Mouse (Mus musculus) adrenal gland, postnatal 10 days (tissue): ENCODE data around the gene Gm20683. TPM values are rescaled to one million over a fixed set of nuclear protein-coding genes. Genes with fewer than 3 reads are reported as not detected.
A peak's percentile ranks its signal among the peaks of the same experiment; 100 is the strongest.

Experiments used
- DNase-seq: peaks from one replicate; pipeline ENCODE4 v3.0.0; 2021; ENCODE audit warnings: mixed read lengths
- total RNA-seq, 2 experiments: library from RNA; stranded (reverse); gene quantifications; 2 replicates each; pipeline ENCODE4 v1.2.3; 2021

Gm20683 gene
- total RNA-seq, 2 experiments from 2014 or later = 7.0 to 12.3 TPM

GRCm38 (mm10) chr17:25840519-25840918, 1.0 kb downstream of the Gm20683 start:
- no peak for DNase-seq

GRCm38 (mm10) chr17:25839455-25840235, 1.9 kb downstream of the Gm20683 start:
- DNase-seq = no peak

- DNase-seq = no peak
These were observed 2.7 kb downstream of the Gm20683 start for GRCm38 (mm10) chr17:25838904-25839303.

- no peak for DNase-seq
These were observed 4.0 kb downstream of the Gm20683 start for GRCm38 (mm10) chr17:25837533-25837932.

GRCm38 (mm10) chr17:25837076-25837410, 4.5 kb downstream of the Gm20683 start, which contains the start of gene Rhbdl1:
Rhbdl1 (minus strand) TSS chr17:25837295.
- DNase-seq = peak; percentile 90

GRCm38 (mm10) chr17:25836397-25837075, 5.0 kb downstream of the Gm20683 start:
- DNase-seq = peak; percentile 59

- DNase-seq = peak; percentile 37
These were observed 5.7 kb downstream of the Gm20683 start for GRCm38 (mm10) chr17:25835816-25836215.

GRCm38 (mm10) chr17:25835301-25835700, 6.3 kb downstream of the Gm20683 start:
- DNase-seq = no peak

- no peak for DNase-seq
These were observed 6.9 kb downstream of the Gm20683 start for GRCm38 (mm10) chr17:25834595-25835222.

- DNase-seq = peak; percentile 64
These were observed 7.5 kb downstream of the Gm20683 start for GRCm38 (mm10) chr17:25833961-25834594.

GRCm38 (mm10) chr17:25833291-25833663, 8.3 kb downstream of the Gm20683 start, which contains the start of gene Stub1:
Stub1 (minus strand) TSS chr17:25833404.
- DNase-seq = peak; percentile 95

- DNase-seq = peak; percentile 100
These were observed 8.9 kb downstream of the Gm20683 start for GRCm38 (mm10) chr17:25832436-25833290.

- DNase-seq = peak; percentile 69
These were observed 9.9 kb downstream of the Gm20683 start for GRCm38 (mm10) chr17:25831451-25832281.

GRCm38 (mm10) chr17:25830806-25831431, 10.6 kb downstream of the Gm20683 start:
- DNase-seq = no peak

GRCm38 (mm10) chr17:25830200-25830753, 11.3 kb downstream of the Gm20683 start:
- DNase-seq = no peak

- DNase-seq = no peak
These were observed 12.0 kb downstream of the Gm20683 start for GRCm38 (mm10) chr17:25829558-25830017.

- peak; percentile 87 for DNase-seq
These were observed 12.6 kb downstream of the Gm20683 start, which contains the start of gene Jmjd8 for GRCm38 (mm10) chr17:25828712-25829557. Jmjd8 (plus strand) TSS chr17:25828867.

GRCm38 (mm10) chr17:25828223-25828594, 13.4 kb downstream of the Gm20683 start:
- DNase-seq = no peak
